Mouse (Mus musculus): Measurements from ENCODE around the gene Acsf3.
A peak's percentile ranks its signal among the peaks of the same experiment; 100 is the strongest.

Gene Acsf3

DNA sequence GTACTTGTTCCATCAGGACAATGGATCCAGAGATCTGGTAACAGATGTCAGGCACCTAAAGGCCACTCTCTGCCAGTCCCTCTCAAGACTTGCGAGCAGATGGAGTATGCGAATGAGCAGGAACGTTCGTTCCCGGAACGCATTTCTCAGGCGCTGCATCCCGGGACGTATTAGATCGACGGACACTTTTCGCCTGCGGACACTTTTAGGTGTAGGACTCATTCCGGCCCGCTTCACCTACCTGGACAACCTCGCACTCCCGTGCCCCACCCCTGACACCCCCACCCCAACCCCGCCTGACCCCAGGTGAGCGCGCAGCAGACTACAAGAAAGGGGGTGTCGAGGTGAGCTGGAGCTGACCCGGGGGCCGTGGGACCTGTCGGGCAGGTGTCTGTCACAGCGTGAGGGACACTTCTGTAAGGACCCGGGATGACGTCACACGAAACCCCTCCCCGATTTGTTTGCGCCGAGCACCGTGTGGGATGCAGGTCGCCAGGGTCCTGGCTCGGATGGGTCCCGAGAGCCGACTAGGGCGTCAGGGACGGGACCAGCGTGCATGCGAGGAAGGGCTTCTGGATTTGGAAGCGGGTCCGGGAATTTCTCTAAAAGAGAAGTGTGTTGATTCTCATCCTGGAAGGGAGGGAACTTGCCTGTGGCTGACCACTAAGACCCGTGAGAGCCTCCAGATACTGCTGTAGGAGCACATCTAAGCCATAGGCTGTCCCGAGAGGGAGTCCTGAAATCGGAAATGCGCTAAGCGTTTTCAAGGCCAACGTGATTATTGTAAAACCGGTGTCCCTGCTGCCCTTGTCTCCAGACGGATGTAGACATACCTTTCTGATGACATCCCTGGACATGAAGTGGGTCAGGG, at the start of gene Acsf3:
Acsf3 (plus strand) TSS at position 202 of the 871 bp plus-strand sequence.
- peak; percentile 96 for DNase-seq

DNA sequence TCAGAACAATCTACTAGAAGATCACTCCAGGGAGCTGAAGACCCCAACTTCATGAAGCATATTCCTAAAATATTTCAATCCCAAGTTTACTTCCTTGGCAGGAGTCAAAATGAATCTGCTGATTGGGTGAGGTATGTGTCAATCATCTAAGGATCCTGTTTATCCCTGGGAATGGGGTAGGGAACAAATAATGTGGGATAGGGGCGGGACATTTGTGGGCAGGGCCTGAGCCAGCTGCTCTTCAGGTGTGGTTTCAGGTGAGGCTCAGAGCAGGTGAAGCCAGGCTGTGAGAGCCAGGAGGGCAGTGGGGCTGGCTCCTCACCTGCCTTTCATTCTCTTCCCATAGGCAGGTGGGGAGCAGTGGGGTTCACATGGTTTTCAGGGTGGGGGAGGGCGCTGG, 48.5 kb upstream of the Acsf3 start:
- DNase-seq, result no peak

DNA sequence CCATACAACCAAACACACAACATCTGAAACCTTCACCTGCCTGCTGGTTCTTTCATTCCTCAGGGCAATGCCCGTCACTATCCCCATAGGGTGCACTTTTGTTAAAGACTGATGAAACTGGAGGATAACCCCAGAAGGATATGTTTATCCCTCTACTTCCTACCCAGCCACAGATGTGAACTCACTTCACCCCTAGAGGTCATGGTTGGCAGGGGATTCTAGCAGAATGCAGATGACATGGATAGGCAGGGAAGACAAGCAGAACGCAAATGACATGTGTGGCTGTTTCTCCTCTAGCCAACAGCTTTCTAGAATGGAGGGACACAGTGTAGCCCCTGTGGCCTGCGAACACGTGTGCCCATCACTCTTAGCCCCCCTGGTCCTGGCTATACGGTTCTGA, 47.9 kb upstream of the Acsf3 start:
- no peak for DNase-seq

DNA sequence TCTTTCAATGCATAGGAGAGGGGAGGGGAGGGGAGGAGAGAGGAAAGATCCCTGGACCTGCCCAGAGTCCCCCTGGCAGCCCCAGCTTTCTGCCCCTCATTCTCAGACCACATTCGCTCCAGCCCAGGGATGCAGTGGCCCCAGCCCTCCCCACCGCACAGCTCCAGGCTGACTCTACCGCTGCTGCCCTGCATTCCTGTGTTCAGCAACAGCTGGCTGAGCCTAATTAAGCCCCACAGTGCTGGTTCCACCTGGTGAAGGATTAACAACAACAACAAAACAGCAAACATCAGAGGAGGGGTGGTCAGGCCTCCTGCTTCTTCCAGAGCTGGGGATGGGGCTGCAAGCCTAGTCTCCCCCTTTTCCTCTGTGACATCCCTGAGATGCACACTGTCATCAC, 46.7 kb upstream of the Acsf3 start:
- DNase-seq, result no peak

DNA sequence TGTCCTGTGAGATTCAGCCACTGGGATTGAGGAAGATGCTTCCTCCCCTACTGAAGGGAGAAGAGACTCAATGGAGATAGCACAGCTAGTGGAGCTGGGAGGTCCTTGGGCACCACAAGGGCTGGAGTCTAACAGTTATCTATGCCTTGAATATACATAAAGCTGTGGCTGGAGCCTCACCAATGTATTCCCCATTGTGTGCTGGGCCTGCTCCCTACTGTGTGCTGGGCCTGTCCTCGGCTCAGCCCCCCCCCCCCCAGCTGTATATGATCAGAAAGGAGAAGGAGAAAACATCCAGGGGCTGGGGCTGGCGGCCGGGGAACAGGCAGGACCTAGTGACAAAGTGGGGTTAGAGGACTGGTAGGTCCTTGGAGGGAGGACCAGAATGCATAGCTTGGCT, 40.2 kb upstream of the Acsf3 start:
- DNase-seq, result no peak

DNA sequence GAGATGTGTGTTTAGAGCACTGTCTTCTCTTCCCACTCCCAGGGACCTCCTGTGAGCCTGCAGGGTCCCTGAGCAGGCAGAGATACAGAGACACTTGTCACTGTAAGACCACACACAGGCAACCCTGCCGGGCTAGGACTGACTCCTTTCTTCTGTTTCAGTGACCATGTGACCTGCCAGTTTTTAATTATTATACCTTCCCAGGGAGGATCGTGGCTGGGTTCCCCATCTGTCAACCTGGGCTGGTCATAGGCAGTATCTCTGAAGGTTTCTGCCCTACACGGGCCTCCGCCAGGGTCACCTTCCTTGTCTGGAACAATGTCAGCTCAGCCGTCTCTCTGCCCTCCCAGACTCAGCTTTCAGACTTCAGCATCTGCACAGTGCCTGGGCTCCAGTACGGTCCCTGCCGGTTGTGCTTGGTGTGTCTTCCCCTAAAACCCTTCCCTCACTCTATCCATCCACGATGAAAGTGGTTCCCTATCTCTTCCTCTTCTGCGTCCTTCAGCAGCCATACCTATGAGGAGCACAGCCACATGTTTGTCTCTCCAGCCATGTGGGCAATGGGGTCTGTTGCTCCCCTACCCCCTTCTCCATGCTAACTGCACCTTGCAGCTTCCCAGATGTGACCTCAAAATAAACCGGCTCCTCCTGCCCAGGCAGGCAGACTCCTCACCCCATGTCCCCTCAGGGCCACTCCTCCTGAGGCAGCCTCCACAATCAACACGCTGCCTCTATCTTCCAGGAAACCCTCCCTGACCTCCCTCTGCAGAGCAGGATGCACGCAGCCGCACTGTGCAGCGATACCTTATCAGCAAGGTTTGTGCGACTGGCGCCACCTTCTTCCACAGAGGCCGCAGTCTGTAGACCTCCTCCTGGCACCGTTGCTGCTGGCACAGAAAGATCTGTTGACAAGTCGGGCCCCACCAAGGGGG, 39.5 kb upstream of the Acsf3 start:
- DNase-seq, result peak; percentile 94

DNA sequence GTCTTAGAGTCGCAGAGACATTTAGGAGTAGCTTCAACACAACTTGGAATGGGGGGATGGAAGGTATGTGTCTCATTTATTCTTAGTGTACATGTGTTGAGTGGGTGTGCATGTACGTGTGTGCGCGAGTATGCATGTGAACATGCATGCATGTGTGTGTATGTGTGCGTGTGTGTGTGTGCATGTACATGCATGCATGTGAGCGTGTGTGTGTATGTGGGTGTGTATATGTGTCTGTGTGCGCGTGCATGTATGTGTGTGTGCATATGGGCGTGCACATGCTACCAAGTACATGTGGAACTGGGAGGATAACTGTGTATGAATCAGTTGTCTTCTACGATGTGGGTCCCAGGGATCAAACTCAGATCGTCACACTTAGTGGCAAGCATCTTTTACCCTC, 38.7 kb upstream of the Acsf3 start:
- DNase-seq, result no peak

DNA sequence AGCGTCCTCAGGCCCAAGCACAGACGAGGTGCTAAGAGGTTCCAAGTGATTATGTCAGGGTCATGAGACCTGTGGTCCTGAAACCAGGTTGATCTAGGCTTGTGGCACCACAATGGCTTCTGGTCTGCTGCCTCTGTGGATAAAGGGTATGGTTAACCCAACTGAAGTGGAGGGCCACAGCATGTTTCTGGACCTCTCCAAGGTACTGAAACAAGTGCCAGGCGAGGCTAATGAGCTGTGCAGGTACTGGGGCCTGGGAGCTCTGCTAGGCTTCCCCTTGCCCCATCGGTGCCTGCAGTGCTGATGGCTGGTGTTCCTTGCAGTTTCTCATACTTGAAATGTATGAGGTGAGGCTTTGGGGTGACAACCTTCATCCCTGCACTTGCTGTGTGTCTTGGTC, 38.2 kb upstream of the Acsf3 start:
- DNase-seq, result no peak

DNA sequence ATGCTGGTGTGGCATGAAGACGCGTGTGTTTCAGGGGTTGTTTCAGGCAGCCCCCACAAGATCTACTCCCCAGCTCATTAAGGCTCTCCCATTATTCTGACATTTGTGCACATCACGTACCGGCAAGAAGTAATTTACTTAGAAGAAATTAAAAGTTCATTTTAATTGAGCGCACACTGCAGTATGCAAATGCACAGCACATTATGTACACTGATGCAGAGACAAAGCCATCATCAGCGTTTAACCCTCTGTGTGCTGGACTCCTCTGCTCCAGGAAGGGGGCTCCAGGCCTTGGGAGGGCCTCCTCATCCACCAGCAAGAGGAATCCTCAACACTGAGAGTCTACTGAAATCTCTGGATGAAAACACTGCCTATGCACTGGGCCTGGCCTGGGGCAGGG, 37.4 kb upstream of the Acsf3 start:
- no peak for DNase-seq

DNA sequence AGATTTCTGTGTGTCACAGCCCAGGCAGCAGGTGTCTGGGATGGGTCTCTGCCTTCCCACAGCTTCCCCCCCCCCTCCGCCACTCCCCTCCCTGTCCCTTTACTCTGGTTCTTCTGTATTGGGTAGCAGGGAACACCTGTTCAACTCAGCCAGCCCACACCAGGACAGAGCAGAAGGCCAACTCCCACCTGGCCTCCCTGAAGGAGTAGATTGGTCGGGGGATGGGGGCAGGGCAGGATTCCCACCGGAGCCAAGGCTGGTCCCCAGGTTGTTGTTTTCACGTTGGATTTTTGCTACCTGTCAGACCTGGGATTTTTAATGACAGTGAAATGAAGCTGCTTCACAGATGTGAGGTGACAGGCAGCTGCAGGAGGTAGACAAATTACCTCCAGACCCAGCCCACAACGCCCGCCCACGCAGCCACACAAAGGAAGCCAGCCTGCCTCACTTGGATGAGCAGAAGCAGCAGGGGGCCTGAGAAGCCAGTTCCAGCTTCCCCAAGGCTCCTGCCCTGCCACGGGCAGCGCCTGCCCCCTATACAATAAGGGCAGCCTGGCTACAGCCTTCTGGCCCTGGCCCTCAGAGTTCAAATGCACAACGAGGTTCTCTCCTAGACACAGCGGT, 36.1 kb upstream of the Acsf3 start:
- no peak for DNase-seq

DNA sequence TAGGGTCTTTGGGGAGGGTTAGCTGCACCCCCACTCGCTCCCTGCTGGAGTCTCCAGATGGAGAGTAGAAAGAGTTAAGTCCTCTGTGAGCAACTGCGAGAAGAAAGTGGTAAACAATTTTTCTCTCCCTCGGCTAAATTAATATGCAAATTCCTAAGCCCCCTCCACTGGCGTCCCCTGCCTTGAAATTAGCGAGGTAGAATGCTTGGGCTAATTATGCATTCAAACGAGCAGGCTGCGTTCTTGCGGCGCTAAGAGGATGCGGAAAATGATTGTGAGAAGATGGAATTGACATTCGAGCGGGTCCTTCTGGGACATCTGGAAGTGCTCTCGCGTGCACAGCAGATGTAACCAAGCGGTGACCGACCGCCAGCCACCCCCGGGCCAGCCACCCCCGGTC, 32.8 kb upstream of the Acsf3 start:
- DNase-seq, result no peak

DNA sequence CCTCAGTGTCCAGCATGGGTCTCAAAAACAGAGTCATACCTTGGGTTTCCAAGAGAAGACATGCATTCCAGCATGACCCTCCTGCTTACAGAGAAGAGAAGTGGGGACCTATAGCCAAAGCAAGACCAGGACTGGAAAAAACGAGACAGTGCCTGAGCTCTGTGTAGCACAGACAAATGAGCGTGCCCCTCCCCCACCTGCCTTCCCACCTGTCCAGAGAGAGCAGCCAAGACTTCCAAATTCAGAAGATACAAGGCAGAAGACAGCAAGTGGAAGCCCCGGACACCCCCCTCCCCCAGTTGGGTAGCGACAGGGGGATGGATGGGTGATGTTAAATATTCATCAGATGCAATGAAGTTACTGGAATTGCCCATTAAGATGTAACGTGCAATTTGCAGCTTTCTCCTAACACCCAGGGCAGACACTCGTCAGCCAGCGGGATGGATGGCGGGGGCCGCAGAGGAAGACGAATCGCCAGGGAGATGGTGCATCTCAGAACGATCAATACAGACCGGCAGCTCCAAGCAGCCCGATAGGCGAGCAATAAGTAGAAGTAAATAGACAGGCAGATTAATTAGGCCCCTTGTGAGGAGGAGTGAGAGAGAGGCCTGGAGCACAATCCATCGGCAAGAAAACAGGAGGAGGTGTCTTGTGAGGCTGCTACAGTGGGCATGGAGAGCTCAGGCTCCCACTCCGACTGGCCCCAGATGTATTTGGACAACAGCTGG, 30.1 kb upstream of the Acsf3 start:
- no peak for DNase-seq

DNA sequence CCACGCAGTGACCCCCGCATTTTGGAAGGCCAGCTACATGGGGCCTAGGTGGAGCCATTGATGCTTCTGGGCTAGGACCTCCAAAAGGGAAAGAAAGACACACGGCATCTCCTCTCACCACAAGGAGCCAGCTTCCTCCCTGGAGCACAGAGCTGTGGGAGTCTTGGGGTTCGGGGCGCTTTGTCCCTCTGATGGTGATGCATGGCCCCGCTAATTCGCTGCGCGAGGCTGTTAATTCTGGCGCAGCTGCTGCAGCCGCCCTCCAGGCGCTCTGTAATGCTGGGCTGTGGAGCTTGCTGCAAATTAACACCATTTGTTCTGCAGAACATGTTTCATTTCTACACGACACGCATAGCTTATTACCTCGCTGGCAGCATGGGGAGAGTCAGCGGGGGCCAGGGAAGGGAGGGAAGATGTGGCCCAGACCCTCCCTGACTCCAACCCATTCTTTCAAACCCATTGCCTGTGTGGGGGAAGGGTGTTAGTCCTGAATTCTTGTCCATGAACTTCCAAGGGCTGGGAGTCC, 29.5 kb upstream of the Acsf3 start:
- DNase-seq, result no peak

DNA sequence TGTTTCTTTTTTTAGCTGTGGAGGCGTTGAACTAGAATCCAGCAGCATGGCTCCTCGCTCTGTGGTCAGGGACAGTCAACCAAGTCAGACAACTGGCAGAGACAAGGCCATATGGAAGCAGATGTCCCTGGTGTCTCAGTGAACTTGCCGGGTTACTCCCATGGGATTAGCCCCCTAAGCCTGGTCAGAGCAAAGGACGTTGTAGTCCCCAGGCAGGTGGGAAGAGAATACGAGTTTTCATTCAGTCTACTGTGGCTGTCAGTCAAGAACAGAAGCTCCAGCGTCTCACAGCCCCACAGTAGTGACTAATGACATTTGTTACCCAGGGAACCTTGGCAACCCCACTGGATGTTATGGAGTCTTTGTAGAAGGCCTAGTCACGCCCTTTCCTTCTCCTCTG, 28.8 kb upstream of the Acsf3 start:
- no peak for DNase-seq

DNA sequence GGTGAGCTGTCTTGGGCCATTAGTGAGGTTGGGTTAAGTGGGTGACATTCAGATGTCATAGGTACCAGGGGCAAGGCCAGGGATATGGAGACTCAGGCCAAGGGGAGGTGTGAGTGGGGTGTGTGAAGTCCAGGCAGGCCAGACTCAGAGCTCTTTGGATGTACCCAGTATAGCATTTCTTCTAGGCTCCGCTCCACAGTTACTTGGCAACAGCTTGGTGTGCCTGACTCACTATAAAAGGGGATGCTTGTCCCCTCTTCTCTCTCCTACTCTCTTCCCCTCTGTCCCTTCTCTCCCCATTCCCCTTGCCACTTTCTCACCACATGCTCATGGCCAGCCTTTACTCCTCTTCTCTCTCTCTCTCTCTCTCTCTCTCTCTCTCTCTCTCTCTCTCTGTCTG, 27.5 kb upstream of the Acsf3 start:
- DNase-seq, result no peak

DNA sequence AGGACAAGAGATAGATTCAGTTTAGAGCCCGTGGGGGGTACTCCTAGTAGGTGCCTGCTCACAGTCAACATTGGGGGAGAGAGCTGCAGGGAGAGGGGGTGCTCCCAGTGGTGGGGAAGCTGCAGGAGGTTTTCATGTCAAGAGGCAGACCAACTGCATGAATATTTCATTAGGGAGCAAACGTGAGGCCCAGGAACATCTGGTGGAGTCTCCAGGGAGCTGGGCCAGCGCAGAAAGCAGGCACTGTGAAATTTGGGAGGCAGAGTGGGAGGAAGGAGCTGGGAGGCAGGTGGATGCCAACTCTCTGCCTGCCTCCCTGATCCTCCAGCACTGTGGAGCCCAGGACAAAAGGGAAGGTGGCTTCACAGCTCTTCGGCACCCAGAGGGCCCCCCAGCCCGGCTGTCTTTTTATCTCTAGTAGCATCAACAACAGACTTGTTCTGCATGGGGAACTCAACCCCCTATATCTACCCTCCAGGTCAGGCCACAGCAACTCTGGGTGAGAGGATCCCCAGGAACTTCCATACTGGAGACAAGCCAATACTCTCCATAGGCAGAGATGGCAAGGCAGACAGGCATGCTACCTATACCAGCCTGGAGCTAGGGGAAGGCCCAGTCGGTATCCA, 25.8 kb upstream of the Acsf3 start:
- no peak for DNase-seq

DNA sequence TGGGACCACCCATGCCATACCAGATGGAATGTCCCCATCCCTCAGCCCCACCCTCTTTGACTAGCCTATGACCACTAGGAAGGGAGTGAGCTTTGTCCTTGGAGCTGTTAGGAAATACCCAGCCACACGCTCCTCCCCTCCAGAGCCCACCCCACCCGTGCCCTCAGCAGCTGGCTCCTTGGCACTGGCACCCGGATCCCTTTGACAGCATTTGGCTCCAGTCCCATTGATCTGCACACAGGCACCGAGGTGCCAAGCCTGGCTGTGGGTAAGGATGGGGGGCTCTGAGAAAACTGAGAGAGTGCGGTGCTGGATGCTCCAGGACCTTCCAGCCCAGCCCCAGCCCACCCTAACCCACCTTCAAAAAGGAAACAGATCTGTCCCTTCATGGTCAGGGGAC, 23.9 kb upstream of the Acsf3 start:
- DNase-seq, result no peak

DNA sequence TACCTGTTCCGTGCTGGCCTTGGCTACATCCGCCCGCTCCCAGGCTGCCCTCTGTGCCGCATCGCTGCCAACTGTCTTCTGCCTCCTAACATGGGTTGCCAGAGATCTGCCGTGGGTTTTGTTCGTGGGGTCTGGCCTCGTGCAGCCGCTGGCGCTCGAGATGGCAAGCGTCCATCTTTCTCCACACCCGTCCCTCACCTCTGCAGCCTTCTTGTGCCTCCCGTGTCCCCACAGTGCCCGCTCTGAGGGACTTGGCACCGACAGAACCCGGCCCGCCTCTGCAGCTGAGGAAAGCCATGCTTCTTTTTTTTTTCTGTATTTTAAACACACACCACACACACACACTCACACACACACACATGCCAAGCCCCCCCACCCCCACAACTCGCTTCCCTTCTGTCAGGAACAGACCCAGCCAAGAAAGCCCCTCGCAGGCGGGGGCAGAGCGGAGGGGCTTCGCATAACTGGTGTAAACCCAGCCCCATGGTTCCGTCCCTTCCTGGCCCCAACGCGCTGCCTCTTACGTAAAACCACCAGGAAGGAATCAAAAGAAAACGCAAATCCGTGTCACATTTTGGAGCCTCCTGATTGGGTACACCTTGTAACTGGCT, 23.1 kb upstream of the Acsf3 start:
- no peak for DNase-seq

DNA sequence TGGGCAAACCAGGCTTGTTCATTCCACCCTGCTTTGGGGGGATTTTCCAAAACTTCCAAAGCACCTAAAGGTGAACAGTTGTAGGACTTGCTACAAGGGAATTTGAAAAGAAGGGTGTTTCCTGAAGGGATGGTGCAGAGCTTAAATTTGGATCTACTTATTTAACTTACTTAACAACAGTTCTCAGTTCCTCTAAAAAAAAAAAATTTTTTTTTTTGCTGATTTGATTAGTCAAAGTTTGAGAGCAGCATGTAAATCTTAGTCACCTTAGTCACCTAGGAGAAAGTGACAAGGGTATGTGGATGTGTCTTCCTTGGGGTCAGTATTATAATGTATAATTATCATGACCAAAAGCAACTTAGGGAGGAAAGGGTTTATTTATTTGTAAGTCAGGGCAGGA, 16.7 kb upstream of the Acsf3 start:
- DNase-seq, result no peak

DNA sequence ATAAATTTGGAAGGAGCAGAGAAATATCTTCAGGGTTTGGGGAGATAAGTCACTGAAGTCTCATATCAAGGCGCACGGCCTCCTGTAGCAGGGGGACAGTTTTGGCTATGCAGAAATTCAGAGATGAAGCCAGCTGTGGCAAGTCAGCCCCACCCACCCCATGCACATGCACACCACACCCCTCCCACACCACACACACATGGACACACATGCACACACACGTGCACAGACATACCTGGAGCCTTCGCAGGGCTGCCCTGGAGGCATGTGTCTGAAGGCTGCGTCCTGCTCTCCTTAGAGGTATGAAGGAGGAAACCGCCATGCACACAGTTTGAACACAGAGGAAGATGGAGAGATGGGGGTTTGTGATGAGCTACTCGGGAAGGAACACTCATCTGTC, 15.2 kb upstream of the Acsf3 start:
- DNase-seq, result no peak

DNA sequence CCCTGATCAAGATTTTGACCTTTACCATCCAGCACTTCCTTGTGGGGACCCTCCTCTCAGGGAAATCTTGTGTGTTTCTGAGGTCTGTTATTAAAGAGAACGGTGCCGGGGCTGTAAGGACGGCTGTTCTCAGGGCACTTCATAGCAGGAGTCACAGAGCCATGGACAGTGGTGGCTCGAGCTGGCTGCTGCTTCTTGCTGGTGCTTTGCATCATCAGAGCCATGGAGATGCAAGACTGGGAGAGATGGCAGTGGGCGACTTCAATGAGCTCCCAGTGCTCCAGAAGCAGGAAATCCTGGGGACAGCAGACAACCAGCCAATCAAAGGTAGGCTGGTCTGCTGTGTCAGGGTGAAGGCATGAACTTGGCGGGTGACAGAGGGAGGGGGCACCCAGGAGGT, 14.2 kb upstream of the Acsf3 start:
- no peak for DNase-seq

All from heart, adult 11 months (tissue).